Mouse (Mus musculus) CH12.LX (cell line): ENCODE data around the gene 2410015M20Rik. TPM values are rescaled to one million over a fixed set of nuclear protein-coding genes. Genes with fewer than 3 reads are reported as not detected.

ENCODE experiments used
- DNase-seq: peaks from one replicate; pipeline ENCODE4 v3.0.0-alpha.2; 2013; ENCODE audit errors: extremely low read depth
- H3K27ac ChIP-seq: 2 replicates; pipeline ENCODE4 v1.5.1; 2012; ENCODE audit warnings: low read depth, mild to moderate bottlenecking, control low read depth, moderate library complexity; ENCODE audit not compliant: insufficient read depth
- H3K27me3 ChIP-seq: replicated peaks from 2 replicates; pipeline ENCODE3; 2012; ENCODE audit warnings: inconsistent platforms
- H3K36me3 ChIP-seq, 2 experiments: replicated peaks in 1 of 2; 2 replicates each; pipeline versions ENCODE3 to v1.6.1; 2012; ENCODE audit warnings: inconsistent platforms in 1 of 2, low read length in 1 of 2, mild to moderate bottlenecking in 1 of 2, mixed read lengths in 1 of 2, moderate library complexity in 1 of 2; ENCODE audit not compliant: control insufficient read depth in 1 of 2, insufficient read depth in 1 of 2
- H3K4me1 ChIP-seq, 2 experiments: 2 replicates each; pipeline ENCODE4 v1.6.1; 2012; ENCODE audit warnings: inconsistent platforms in 1 of 2, moderate library complexity in 1 of 2; ENCODE audit not compliant: insufficient read depth in 2 of 2, control insufficient read depth in 1 of 2
- H3K4me2 ChIP-seq: 2 replicates; pipeline ENCODE4 v1.6.1; 2012; ENCODE audit warnings: low read depth, mild to moderate bottlenecking, control low read depth; ENCODE audit not compliant: poor library complexity, insufficient read depth, severe bottlenecking
- H3K4me3 ChIP-seq, 3 experiments: fragments of 150-350 bp in 1 of 3; sonication (generic) in 1 of 3; replicated peaks in 1 of 3; 2 replicates each; pipeline versions ENCODE3 to v1.5.1; 2011 to 2012; ENCODE audit warnings: low read depth in 2 of 3, low read length in 2 of 3, mild to moderate bottlenecking in 2 of 3, moderate library complexity in 2 of 3, control low read depth in 1 of 3, improper control_type of control experiment in 1 of 3, inconsistent platforms in 1 of 3, mixed read lengths in 1 of 3; ENCODE audit not compliant: poor library complexity in 1 of 3
- H3K79me2 ChIP-seq: replicated peaks from 2 replicates; pipeline ENCODE4 v1.6.1; 2012; ENCODE audit warnings: mild to moderate bottlenecking, moderate library complexity; ENCODE audit not compliant: control insufficient read depth, poor library complexity, insufficient read depth, severe bottlenecking; ENCODE audit errors: extremely low read depth
- H3K9ac ChIP-seq: 2 replicates; pipeline ENCODE4 v1.6.1; 2012; ENCODE audit warnings: low read depth, mild to moderate bottlenecking, control low read depth, moderate library complexity; ENCODE audit not compliant: insufficient read depth
- H3K9me3 ChIP-seq: replicated peaks from 2 replicates; pipeline ENCODE3; 2012; ENCODE audit warnings: low read length, inconsistent platforms, mixed read lengths
- BHLHE40 ChIP-seq: IDR thresholded peaks from 2 replicates; pipeline ENCODE4 v1.6.1; 2011; ENCODE audit warnings: mild to moderate bottlenecking, low read depth, low read length, improper control_type of control experiment
- CHD1 ChIP-seq: IDR thresholded peaks from 2 replicates; pipeline ENCODE4 v1.6.1; 2012; ENCODE audit warnings: low read depth, low read length, improper control_type of control experiment, inconsistent platforms
- E2F4 ChIP-seq: IDR thresholded peaks from 2 replicates; pipeline ENCODE4 v1.6.1; 2011; ENCODE audit warnings: low read depth, low read length, improper control_type of control experiment; ENCODE audit not compliant: insufficient replicate concordance
- HCFC1 ChIP-seq: IDR thresholded peaks from 2 replicates; pipeline ENCODE4 v1.6.1; 2012; ENCODE audit warnings: low read depth, mild to moderate bottlenecking, inconsistent platforms, low read length, improper control_type of control experiment
- JUN ChIP-seq: IDR thresholded peaks from 2 replicates; pipeline ENCODE4 v1.6.1; 2011; ENCODE audit warnings: low read depth, mild to moderate bottlenecking, low read length, improper control_type of control experiment, moderate library complexity; ENCODE audit not compliant: insufficient read depth
- JUND ChIP-seq: conservative IDR thresholded peaks from 2 replicates; pipeline ENCODE4 v1.6.1; 2011; ENCODE audit warnings: low read depth, low read length, improper control_type of control experiment
- MAFK ChIP-seq: IDR thresholded peaks from 2 replicates; pipeline ENCODE4 v1.6.1; 2011; ENCODE audit warnings: low read length, improper control_type of control experiment; ENCODE audit not compliant: insufficient replicate concordance
- MAZ ChIP-seq: IDR thresholded peaks from 2 replicates; pipeline ENCODE4 v1.6.1; 2012; ENCODE audit warnings: low read depth, mild to moderate bottlenecking, inconsistent platforms, low read length, improper control_type of control experiment, moderate library complexity
- MEF2A ChIP-seq: IDR thresholded peaks from 2 replicates; pipeline ENCODE4 v1.6.1; 2014; ENCODE audit warnings: low read depth, mild to moderate bottlenecking, inconsistent platforms, low read length, improper control_type of control experiment, borderline replicate concordance
- MXI1 ChIP-seq: IDR thresholded peaks from 2 replicates; pipeline ENCODE4 v1.6.1; 2011; ENCODE audit warnings: mild to moderate bottlenecking, low read depth, low read length, improper control_type of control experiment
- MYC ChIP-seq: IDR thresholded peaks from 2 replicates; pipeline ENCODE4 v1.6.1; 2011; ENCODE audit warnings: low read depth, mild to moderate bottlenecking, improper control_type of control experiment, low read length
- NELFE ChIP-seq: IDR thresholded peaks from 2 replicates; pipeline ENCODE4 v1.6.1; 2011; ENCODE audit warnings: low read depth, low read length, improper control_type of control experiment
- NRF1 ChIP-seq: IDR thresholded peaks from 2 replicates; pipeline ENCODE4 v1.6.1; 2014; ENCODE audit warnings: low read depth, mild to moderate bottlenecking, inconsistent platforms, low read length, improper control_type of control experiment, moderate library complexity
- PAX5 ChIP-seq: IDR thresholded peaks from 2 replicates; pipeline ENCODE4 v1.6.1; 2012; ENCODE audit warnings: low read length, inconsistent platforms, mixed read lengths
- POLR2A ChIP-seq: IDR thresholded peaks from 2 replicates; pipeline ENCODE4 v1.6.1; 2011; ENCODE audit warnings: low read depth, mild to moderate bottlenecking, improper control_type of control experiment, low read length
- POLR2AphosphoS2 ChIP-seq: IDR thresholded peaks from 2 replicates; pipeline ENCODE4 v1.6.1; 2011; ENCODE audit warnings: low read depth, low read length, improper control_type of control experiment
- RAD21 ChIP-seq: IDR thresholded peaks from 2 replicates; pipeline ENCODE4 v1.6.1; 2011; ENCODE audit warnings: low read depth, mild to moderate bottlenecking, low read length, improper control_type of control experiment, moderate library complexity
- RCOR1 ChIP-seq: conservative IDR thresholded peaks from 2 replicates; pipeline ENCODE4 v1.6.1; 2012; ENCODE audit warnings: low read depth, mild to moderate bottlenecking, inconsistent platforms, low read length, improper control_type of control experiment
- UBTF ChIP-seq: IDR thresholded peaks from 2 replicates; pipeline ENCODE4 v1.6.1; 2012; ENCODE audit warnings: low read depth, mild to moderate bottlenecking, inconsistent platforms, low read length, improper control_type of control experiment, moderate library complexity
- USF1 ChIP-seq: IDR thresholded peaks from 2 replicates; pipeline ENCODE4 v1.6.1; 2014; ENCODE audit warnings: low read depth, mild to moderate bottlenecking, inconsistent platforms, low read length, improper control_type of control experiment
- USF2 ChIP-seq: conservative IDR thresholded peaks from 2 replicates; pipeline ENCODE4 v1.6.1; 2011; ENCODE audit warnings: low read depth, low read length, improper control_type of control experiment
- ZC3H11A ChIP-seq: IDR thresholded peaks from 2 replicates; pipeline ENCODE4 v1.6.1; 2012; ENCODE audit warnings: low read depth, mild to moderate bottlenecking, inconsistent platforms, low read length, improper control_type of control experiment
- ZMIZ1 ChIP-seq: IDR thresholded peaks from 2 replicates; pipeline ENCODE4 v1.6.1; 2012; ENCODE audit warnings: low read depth, mild to moderate bottlenecking, inconsistent platforms, low read length, improper control_type of control experiment
- ZNF384 ChIP-seq: IDR thresholded peaks from 2 replicates; pipeline ENCODE4 v1.6.1; 2012; ENCODE audit warnings: low read depth, low read length, improper control_type of control experiment, inconsistent platforms
- dilution Hi-C: fragments of 300-500 bp; cut with MboI; formaldehyde crosslinking; loops from 2 replicates; pipeline ENCODE4 v1.14.3; 2020; ENCODE audit warnings: low sequenced_read_pairs; ENCODE audit not compliant: extremely low pct_unique_long_range_greater_than_20kb, extremely low pct_ligation_motif_present
- in situ Hi-C: fragments of 300-500 bp; cut with MboI; formaldehyde crosslinking; loops from 3 replicates; pipeline ENCODE4 v1.14.3; 2019; ENCODE audit warnings: low sequenced_read_pairs, low pct_ligation_motif_present, low pct_unique_long_range_greater_than_20kb, mixed read lengths
- polyA plus RNA-seq: library from polyadenylated mRNA; unstranded; fragments of >175 nt; gene quantifications from 2 replicates; pipeline ENCODE4 v1.2.1, GENCODE M21; 2012; ENCODE audit warnings: low read depth; ENCODE audit not compliant: insufficient read length
- total RNA-seq, 2 experiments: library from RNA; depleted of rRNA; stranded (reverse); fragments of 300-350 nt in 1 of 2; fragments of >200 nt in 1 of 2; gene quantifications; 2 replicates each; pipeline ENCODE4 v1.2.3; 2012 to 2014

Gene 2410015M20Rik
- total and polyA plus RNA-seq, 3 experiments: 154 to 272 (median 202) TPM

- peak; percentile 42; the same call in 1 of the 2 replicates for TF ChIP-seq MEF2A
- TF ChIP-seq ZC3H11A: no peak
- TF ChIP-seq POLR2A: peak; percentile 79
- TF ChIP-seq ZMIZ1: no peak
- no peak for TF ChIP-seq JUND
- TF ChIP-seq JUN: no peak
- TF ChIP-seq PAX5: no peak
- no peak; the same call in 1 of the 2 replicates for TF ChIP-seq MAZ
- TF ChIP-seq USF1: peak; percentile 91
- no peak for TF ChIP-seq MAFK
- TF ChIP-seq ZNF384: no peak
- peak; percentile 74 for TF ChIP-seq NRF1
- TF ChIP-seq, all 38 proteins: peak for 20
Observed at GRCm38 (mm10) chr17:56626754-56627470, 17.3 kb upstream of the 2410015M20Rik start, which contains the start of gene Lonp1 (continued).

GRCm38 (mm10) chr17:56626260-56626659 lies 16.7 kb upstream of the 2410015M20Rik start:
- H3K36me3 ChIP-seq: peaks cover 32 to 43% of the 10 kb centered on the region in 2 experiments
- H3K4me3 ChIP-seq: peak overlapping the region; percentile 64 to 96 (median 94)
- H3K27ac ChIP-seq: peak overlapping the region; percentile 8; the same call in 1 of the 2 replicates
- dilution Hi-C loops: no loop called here
- TF ChIP-seq JUN (no peak), RCOR1 (no peak), RAD21 (no peak), NRF1 (no peak), POLR2A (no peak), MAFK (no peak), BHLHE40 (no peak), NELFE (no peak), ZC3H11A (no peak), E2F4 (no peak), MXI1 (no peak), MYC (no peak), POLR2AphosphoS2 (no peak), UBTF (no peak), ZNF384 (no peak), CHD1 (no peak), HCFC1 (no peak), USF2 (no peak)
- no peak for DNase-seq
- H3K4me1 ChIP-seq: peaks cover 17 to 47% of the 10 kb centered on the region in 2 experiments
- no peaks in the 10 kb centered on the region for H3K9me3 ChIP-seq
- H3K79me2 ChIP-seq: peaks cover 41% of the 10 kb centered on the region
- H3K4me2 ChIP-seq: peak overlapping the region; percentile 84
- H3K27me3 ChIP-seq: no peaks in the 10 kb centered on the region
- peak overlapping the region; percentile 86 for H3K9ac ChIP-seq
- in situ Hi-C loops: no loop called here
